Mouse (Mus musculus) left cerebral cortex, adult 8-10 months (tissue): ENCODE data around the gene Prdx5. TPM values are rescaled to one million over a fixed set of nuclear protein-coding genes. Genes with fewer than 3 reads are reported as not detected.

Experiments
- DNase-seq, 2 experiments: peaks; one replicate each; pipeline ENCODE4 v3.0.0; 2022; ENCODE audit warnings: low spot score in 2 of 2
- total RNA-seq, 4 experiments: library from RNA; stranded (reverse); gene quantifications; 2 replicates each; pipeline ENCODE4 v1.2.4; 2022

The Prdx5 gene
- total RNA-seq, 4 experiments from 2014 or later: 294 to 374 (median 338) TPM

GRCm38 (mm10) chr19:6919876-6920740, 10.2 kb upstream of the Prdx5 start:
- DNase-seq: peak in 1 of 2 experiments; percentile 53

GRCm38 (mm10) chr19:6919431-6919830, 9.5 kb upstream of the Prdx5 start:
- no peak for DNase-seq

- no peak for DNase-seq
These were observed 8.4 kb upstream of the Prdx5 start for GRCm38 (mm10) chr19:6918321-6918720.

GRCm38 (mm10) chr19:6916496-6916895, 6.6 kb upstream of the Prdx5 start:
- no peak for DNase-seq

- no peak for DNase-seq
These were observed 5.4 kb upstream of the Prdx5 start for GRCm38 (mm10) chr19:6915276-6915675.

GRCm38 (mm10) chr19:6914540-6914939, 4.6 kb upstream of the Prdx5 start:
- DNase-seq: no peak

- DNase-seq: no peak
These were observed 4.1 kb upstream of the Prdx5 start for GRCm38 (mm10) chr19:6913991-6914390.

GRCm38 (mm10) chr19:6913036-6913435, 3.1 kb upstream of the Prdx5 start:
- DNase-seq: no peak

- DNase-seq: no peak
These were observed 2.5 kb upstream of the Prdx5 start for GRCm38 (mm10) chr19:6912205-6912970.

GRCm38 (mm10) chr19:6911101-6912074, 1.5 kb upstream of the Prdx5 start:
- DNase-seq: no peak

GRCm38 (mm10) chr19:6910306-6910705, 400 bp upstream of the Prdx5 start:
- DNase-seq: peak in 1 of 2 experiments; percentile 64

GRCm38 (mm10) chr19:6909021-6909420, 885 bp downstream of the Prdx5 start:
- no peak for DNase-seq

- DNase-seq: no peak
These were observed 1.9 kb downstream of the Prdx5 start for GRCm38 (mm10) chr19:6907811-6908540.

- DNase-seq: no peak
These were observed 2.8 kb downstream of the Prdx5 start for GRCm38 (mm10) chr19:6907094-6907493.

GRCm38 (mm10) chr19:6906199-6906598, 3.7 kb downstream of the Prdx5 start:
- DNase-seq: no peak

- DNase-seq: no peak
These were observed 4.3 kb downstream of the Prdx5 start for GRCm38 (mm10) chr19:6905498-6906159.

- DNase-seq: no peak
These were observed 5.1 kb downstream of the Prdx5 start for GRCm38 (mm10) chr19:6904846-6905245.

GRCm38 (mm10) chr19:6903031-6903430, 6.9 kb downstream of the Prdx5 start:
- DNase-seq: no peak

GRCm38 (mm10) chr19:6899641-6900040, 10.3 kb downstream of the Prdx5 start:
- no peak for DNase-seq
